Mouse (Mus musculus): ENCODE results near the gene Tspan14. TPM values are rescaled to one million over a fixed set of nuclear protein-coding genes. Genes with fewer than 3 reads are reported as not detected.

Tspan14 gene
- 45.2 and 46.7 TPM in 2 replicates for polyA plus RNA-seq (2015; fragmentation: Nextera tagmentation; extraction: Ambion mirVana)

DNA sequence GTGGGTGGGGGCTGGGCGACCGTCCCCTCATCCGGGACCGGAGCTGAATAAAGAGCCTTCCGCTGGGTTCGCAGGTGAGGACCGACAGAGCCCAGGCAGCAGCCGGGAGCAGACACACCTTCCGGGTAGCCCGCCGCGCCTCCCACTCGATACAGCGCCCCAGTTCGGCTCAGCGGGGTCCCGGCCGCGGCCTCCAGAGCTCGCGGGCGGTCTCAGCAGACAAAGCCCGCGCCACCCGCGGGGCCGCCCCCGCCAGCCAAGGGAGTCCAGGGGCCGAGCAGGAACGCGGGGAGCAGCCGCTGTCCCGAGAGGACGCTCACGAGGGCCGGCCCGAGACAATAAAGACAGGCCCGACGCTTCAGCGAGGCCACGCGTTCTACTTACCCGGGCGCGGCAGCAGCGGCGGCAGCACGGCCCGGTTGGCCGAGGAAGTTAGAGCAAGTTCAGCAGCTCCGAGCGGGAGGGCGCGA is at the start of gene Tspan14:
Tspan14 (minus strand) TSS at position 416 of the 470 bp plus-strand sequence.

DNA sequence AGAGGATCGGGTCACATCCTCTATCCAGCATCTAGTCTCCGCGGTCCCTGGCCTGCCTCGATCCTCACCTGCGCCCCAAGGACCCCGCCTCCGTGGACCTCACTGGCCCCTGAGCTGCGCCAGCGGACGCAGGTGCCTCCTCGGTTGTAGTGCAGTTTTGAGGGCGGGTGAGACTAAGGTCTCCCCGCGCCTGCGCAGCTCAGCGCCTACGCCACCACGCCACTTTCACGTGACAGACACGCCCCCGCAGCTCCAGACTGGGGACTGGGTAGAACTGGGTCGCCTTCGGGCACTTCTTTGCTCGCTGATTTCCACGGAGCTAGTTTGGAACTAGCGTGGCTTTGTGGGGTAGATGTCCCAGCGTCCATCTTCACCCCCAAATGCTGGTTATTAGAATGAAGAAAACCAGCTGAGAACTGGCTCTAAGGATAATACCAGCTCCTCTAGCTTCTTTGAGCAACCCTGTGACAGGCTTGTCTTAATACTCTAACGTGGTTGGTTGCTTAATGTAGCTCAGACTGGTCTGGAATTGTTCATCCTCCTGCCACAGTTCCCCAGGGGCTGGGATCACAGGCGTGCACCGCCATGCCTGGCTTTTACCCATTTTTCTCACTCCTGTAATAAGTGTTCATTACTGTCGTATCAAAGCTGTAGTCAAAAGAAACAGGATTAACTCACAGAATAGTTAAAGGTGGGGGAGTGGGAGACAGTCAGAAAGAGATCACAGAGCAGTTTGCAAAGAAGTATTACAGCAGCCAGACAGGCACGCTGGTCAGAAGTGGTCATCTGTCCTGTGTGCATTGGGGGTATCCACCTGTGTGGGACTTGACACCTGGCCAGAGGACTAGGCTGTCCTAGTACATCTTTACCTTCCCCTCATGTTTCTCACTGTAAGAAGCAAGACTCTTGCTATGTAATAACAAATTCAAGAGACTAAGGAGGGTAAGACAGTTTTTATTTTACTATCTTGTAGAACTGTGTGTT is 47.3 kb upstream of the Tspan14 start, which contains the start of gene Fam213a:
Fam213a (minus strand) TSS at position 159 of the 984 bp plus-strand sequence.

GRCm38 (mm10) chr14:40893196-40893595 is 73.4 kb downstream of the Tspan14 start, which contains the start of gene Sh2d4b:
Sh2d4b (minus strand) TSS chr14:40893266.

Other genes with a start within 250 kb of the Tspan14 start
- 0.16 and 0.19 TPM in 2 replicates for gene Sh2d4b, start 73.5 kb downstream of the Tspan14 start, polyA plus RNA-seq (2015; fragmentation: Nextera tagmentation; extraction: Ambion mirVana)
- 216 and 236 TPM in 2 replicates for gene Fam213a, start 47.0 kb upstream of the Tspan14 start, polyA plus RNA-seq (2015; fragmentation: Nextera tagmentation; extraction: Ambion mirVana)
- 0.21 and 0.26 TPM in 2 replicates for gene Dydc2, start 102.4 kb upstream of the Tspan14 start, polyA plus RNA-seq (2015; fragmentation: Nextera tagmentation; extraction: Ambion mirVana)
- gene Dydc1, start 106.1 kb upstream of the Tspan14 start, polyA plus RNA-seq (2015; fragmentation: Nextera tagmentation; extraction: Ambion mirVana), result 0.16 and 0.33 TPM in 2 replicates
- 0.23 and 1.1 TPM in 2 replicates for gene Mat1a, start 138.2 kb upstream of the Tspan14 start, polyA plus RNA-seq (2015; fragmentation: Nextera tagmentation; extraction: Ambion mirVana)
- gene Sftpa1, start 165.0 kb upstream of the Tspan14 start, polyA plus RNA-seq (2015; fragmentation: Nextera tagmentation; extraction: Ambion mirVana), result 0.10 and 0.12 TPM in 2 replicates
- not detected in 2 replicates for gene Mbl1, start 184.7 kb upstream of the Tspan14 start, polyA plus RNA-seq (2015; fragmentation: Nextera tagmentation; extraction: Ambion mirVana)
- gene Sftpd, start 218.3 kb upstream of the Tspan14 start, polyA plus RNA-seq (2015; fragmentation: Nextera tagmentation; extraction: Ambion mirVana), result not detected in 2 replicates